Mouse (Mus musculus) left cerebral cortex, postnatal 10 days (tissue): ENCODE data around the gene Stk31. TPM values are rescaled to one million over a fixed set of nuclear protein-coding genes. Genes with fewer than 3 reads are reported as not detected.
"Not testable (repeated sequence)": the region's sequence is repeated elsewhere in the genome, so short reads cannot be mapped to it uniquely, and the experiment has no call there.

Source experiments
- DNase-seq, 2 experiments: peaks; one replicate each; pipeline ENCODE4 v3.0.0; 2021 to 2022; ENCODE audit warnings: low spot score in 2 of 2, mixed read lengths in 1 of 2; ENCODE audit errors: extremely low spot score in 1 of 2
- intact Hi-C: fragments of 180-260 bp; cut with DNase I; formaldehyde crosslinking; loops from one replicate; pipeline ENCODE4 v1.15.1; 2025
- total RNA-seq, 2 experiments: library from RNA; stranded (reverse); gene quantifications; 2 replicates each; pipeline ENCODE4 v1.2.3; 2021

Gene Stk31
- total RNA-seq = 1 to 10 TPM in 1 of 2 experiments, under 1 TPM in 1; 0.77 to 1.2 TPM

DNA sequence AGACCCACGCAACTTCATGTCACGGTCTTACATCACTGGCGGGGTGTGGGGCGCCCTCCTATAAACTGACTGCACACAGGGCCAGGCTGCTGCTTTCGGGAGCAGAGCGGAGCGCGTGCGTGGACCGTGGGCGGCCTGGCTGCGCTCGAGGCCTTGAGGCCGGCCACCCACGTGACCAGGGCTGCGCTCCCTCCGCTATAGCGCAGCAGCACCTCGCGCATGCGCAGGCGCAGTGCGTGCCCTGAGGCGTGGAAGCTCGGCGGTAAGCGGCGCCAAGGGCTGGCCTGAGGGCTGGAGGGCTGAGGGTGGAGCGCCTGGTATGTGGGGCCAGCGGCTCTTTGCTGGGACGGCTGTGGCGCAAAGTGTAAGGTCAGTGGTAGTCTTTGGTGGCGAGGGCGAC, at the start of gene Stk31:
Gene Stk31, plus strand, starts transcription at position 289 of the 400 bp plus-strand sequence.
- intact Hi-C loops = loop anchor here (5.0 kb wide), 4 partner anchors 73 to 338 kb away; no protein-coding TSS in a partner anchor
- peak in 1 of 2 experiments; percentile 65 for DNase-seq

DNA sequence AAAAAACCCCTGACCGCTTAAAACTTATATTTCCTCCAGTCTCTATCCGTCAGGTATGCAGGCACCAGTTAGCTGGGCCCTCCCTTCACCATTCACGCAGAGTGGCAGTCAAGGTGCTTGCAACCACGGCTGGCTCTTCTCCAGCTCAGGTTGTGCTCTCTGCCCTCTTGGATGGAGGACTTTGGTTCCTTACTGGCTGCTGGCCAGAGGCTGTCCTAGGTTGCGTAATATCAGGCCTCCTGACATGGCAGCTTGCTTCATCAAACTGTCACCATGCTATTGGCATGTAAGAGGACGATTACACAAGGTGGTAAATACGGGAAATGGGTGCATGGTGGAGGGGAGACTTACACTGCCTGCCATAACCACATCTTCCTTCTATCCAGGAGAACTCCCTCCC, 45.6 kb upstream of the Stk31 start:
- intact Hi-C loops = no loop called here
- peak in 1 of 2 experiments; percentile 23 for DNase-seq

DNA sequence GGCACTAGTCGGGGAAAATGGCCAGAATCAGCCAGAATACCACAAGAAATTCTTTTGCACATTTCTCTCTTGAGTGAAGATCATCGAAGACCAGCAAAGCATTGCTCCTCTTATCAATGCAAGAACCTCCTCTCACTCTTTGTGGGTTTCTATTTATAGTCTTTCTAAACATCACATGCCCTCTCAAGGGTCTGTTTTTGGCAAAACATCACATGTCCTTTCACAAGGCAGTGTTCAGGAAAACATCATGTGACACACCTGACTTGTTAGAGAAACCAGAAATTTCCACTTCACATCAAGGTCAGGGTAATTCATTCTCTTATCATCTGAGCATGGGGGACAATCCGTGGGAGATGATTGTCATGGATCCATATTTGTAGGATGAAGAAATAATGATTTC, 40.8 kb upstream of the Stk31 start:
- no peak for DNase-seq
- intact Hi-C loops = no loop called here

DNA sequence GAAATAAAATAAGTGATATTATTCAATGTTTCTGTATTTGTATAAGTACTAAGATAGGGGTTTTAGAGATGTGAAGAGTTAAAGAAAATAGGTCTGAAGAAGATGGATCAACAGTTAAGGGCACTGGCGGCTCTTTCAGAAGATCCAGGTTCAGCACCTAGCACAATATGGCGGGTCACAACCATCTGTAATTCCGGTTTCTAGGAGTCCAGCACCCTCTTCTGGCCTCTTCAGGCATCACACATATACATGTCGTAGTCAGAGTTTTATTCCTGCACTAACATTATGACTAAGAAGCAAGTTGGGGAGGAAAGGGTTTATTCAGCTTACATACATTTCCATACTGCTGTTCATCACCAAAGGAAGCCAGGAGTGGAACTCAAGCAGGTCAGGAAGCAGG, 40.2 kb upstream of the Stk31 start:
- no peak for DNase-seq
- intact Hi-C loops = no loop called here

DNA sequence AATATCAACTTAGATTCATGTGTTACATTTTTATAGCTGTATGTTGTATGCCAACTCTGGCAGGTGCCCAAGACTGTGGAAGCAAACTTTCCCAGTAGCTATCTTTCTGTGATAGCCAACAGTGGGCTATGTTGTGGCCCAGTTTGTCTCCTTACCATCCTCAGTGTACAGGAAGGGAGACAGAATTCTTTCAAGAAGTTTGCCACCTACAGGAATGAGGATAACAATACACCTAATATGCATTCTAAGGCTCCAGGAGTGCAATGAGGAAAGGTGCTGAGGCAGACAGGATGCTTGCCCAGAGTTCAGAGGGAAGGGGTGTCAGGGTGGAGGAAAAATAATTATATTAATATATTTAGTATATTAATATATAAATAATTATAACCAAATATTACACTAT, 35.0 kb upstream of the Stk31 start:
- peak in 1 of 2 experiments; percentile 16 for DNase-seq
- intact Hi-C loops = no loop called here

DNA sequence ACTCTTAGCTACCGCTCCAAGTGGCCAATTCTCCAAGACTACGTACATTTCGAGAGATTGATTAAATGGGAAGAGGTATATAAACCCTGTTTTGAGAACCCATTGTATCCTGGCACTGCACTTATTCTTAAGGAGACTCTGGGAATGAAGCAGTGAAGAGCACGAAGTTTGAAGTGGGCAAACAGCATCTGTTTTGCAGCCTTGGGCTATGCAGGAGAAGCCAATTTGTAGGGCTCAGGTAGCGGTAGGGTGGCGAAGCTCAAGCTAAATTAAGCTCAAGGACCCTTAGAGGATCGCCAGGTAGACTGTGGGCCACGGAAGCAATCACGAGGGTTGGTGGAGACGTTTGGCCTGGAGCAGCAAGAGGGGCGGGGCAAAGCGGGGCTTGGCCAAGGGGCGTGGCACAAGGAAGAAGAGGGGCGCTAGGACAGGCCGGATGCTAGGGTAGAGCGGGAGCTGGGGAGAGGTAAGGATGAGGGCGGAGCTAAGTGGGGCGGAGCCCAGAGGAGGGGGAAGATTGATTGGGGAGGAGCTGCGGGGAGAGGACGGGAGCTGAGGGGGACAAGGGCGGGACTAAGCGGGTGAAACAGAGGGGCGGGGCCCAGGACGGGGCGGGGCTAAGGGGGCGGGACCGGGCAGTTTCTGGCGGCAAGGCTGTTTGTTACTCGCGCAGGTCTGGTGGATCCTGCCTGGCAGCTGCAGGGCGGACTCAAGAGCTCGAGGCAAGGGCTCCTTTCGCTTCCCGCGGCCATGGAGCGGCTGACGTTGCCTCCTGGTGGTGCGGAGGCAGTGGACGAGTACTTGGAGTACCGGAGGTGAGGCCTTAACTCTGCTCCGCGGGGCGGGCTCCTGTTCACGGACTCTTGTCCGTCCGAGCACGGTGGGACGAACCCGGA, 28.0 kb upstream of the Stk31 start, which contains the start of gene Fam221a:
Gene Fam221a, plus strand, starts transcription at position 581 of the 896 bp plus-strand sequence.
- intact Hi-C loops = no loop called here

DNA sequence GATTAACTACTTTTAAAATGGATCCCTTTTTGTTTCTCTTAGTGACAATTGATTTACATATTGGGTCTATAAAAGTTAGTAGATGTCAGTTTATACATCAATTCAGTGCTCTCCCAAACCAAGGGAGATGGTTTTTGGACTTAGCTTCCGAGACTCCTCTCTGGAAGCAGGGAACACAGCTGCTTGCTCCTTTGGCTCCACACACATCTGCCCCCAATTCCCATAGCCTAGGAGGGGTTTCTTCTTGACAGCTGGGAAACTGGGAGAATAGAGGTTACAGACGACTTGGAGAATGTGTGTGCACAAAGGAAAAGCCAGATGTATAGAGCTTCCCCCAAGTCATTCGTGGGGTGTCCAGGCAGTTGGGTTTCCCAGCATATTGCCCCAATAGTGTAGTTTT, 27.2 kb upstream of the Stk31 start:
- no peak for DNase-seq
- intact Hi-C loops = no loop called here

More for the DNA sequence above, 28.0 kb upstream of the Stk31 start, which contains the start of gene Fam221a:
- peak; percentile 40 to 89 for DNase-seq

DNA sequence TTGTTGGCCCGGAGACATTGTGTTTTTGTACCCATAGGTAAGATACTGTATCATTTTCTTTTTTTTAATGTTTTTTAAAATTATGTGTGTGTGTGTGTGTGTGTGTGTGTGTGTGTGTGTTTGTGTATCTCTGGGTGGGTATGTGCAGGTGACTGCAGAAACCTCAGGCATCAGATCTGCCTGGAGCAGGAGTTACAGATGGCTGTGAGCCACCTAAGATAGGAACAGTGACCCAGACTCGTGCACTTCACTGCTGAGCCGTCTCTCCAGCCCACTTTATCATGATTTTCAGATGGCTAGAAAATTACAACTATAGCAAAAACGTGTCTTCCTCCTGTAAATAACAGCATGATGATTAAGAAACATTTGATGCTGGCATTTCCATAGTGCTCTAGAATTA, 22.7 kb upstream of the Stk31 start:
- no peak for DNase-seq
- intact Hi-C loops = no loop called here

DNA sequence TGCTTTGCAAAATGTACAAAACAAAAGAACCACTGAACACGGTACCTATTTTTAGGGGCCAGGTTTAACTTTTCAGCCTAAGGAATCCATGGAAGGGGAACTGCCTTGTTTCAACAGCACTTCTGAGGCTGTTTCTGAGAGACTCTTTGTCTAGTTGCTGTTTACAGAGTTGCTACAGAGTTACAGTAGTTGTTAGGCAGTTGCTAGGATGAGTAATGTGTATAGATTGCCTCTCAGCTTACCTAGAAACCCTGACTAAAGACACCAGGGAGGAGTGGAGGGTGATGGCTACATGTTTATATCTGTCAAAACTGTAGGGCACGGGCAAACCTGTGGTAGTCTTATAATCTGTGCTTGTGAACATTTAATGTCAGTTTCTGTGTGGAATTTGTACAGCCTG, 21.5 kb upstream of the Stk31 start:
- intact Hi-C loops = no loop called here
- DNase-seq = no peak

DNA sequence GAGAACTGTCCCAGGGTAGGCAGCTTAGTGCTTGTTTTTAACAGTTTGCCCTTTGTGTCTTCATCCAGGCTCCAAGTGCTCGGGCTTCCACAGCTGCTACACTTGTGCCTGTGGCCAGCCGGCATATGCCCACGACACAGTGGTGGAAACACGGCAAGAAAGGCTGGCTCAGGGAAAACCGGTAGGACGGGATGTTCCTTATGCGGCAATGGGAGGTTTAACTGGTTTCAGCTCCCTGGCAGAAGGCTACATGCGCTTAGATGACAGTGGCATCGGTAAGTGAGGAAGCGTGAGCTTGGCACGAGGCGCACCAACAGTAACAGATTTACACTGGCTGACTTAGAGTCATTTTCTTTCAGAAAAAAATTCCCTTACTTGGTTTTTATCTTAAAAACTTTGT, 17.1 kb upstream of the Stk31 start:
- intact Hi-C loops = no loop called here
- no peak for DNase-seq

DNA sequence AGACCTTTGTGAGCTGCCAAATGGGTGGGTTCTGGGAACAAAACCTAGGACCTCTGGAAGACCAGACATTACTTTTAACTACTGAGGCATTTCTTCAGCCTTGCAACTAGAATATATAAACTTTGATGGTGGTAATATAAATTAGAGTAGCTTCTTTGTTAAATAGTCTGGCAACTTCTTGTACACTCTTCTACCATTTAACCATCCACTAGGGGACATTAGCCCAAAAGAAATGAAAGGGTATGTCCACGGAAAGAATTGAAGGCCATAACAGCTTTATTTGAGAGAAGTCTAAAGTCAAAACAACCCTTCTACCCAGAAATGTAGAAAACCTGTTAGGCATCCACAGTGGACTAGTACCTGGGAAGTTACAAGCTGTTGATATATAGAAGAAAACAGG, 1.1 kb upstream of the Stk31 start:
- intact Hi-C loops = no loop called here
- no peak for DNase-seq

DNA sequence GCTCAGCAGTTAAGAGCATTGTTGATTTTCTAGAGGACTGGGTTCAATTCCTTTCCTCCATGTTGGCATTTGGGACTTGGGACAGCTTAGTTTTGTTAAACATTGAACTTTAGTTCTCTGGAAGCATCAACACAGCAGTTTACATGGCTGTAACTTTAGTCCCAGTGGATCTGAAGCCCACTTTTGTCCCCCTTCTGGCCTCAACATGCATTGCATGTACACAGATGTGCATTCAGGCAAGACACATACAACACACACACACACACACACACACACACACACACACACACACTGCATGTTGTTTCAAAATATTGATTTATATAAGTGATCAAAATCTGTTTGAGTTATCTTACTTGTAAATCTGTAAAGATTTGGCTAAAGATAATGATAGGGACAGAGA, 2.1 kb downstream of the Stk31 start:
- intact Hi-C loops = loop anchor here (5.0 kb wide), 4 partner anchors 75 to 340 kb away; no protein-coding TSS in a partner anchor
- peak in 1 of 2 experiments; percentile 26 for DNase-seq

DNA sequence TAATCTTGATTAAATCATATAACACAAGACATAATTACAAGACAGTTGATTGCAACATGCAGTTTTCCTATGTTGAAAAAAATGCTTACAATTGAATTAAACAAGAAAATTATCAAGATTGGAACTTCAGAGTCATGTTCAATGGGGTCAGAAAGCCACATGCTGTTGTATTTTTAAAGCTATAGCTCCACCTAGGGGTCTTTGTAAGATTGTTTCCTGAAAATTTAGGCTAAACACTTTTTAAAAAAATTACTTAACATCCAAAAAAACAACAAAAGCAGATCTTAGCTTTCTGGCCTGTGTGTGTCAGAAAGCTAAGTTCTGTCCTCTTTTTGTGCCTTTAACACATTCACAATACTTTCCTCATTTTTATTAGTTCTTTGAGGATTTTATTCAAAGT, 3.0 kb downstream of the Stk31 start:
- intact Hi-C loops = loop anchor here (5.0 kb wide), 4 partner anchors 76 to 341 kb away; no protein-coding TSS in a partner anchor
- no peak for DNase-seq

DNA sequence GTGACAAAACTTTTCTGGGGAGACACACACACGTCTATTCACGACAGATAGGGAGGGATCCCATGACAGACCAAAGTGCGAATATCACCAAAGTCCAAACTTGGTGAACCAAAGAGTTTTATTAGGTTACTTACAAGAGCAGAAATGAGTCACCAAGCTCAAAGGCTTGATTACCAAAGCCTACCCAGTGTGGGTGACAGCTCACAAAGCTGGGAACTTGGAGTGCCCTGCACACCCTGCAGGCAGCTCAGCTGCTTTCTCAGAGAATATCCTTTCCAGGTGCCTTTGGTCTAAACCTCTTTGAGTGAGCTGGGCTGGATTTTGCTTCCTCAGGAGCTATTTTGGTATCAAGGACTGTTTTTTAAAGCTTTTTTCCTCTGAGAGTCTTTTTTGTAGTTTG, 15.4 kb downstream of the Stk31 start:
- DNase-seq = no peak
- intact Hi-C loops = no loop called here

DNA sequence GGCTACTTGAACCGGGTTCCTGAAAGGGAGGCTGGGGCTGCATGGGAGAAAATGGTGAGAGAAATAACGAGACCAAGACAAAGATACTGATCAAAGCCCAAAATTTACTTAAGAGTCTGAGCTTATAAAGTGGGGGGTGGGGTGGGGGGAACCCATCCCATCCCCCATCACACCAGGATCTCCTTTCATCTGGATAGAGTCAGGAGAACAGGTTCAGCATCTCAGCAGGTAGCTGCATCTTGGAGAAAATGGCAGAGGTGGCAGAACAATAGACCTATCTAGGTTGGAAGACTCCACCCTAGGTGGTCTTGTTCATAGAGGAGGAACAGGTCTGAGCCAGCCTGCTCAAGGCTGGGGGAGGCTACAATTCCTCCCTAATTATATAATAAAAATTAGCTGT, 17.6 kb downstream of the Stk31 start:
- intact Hi-C loops = not testable (repeated sequence)

DNA sequence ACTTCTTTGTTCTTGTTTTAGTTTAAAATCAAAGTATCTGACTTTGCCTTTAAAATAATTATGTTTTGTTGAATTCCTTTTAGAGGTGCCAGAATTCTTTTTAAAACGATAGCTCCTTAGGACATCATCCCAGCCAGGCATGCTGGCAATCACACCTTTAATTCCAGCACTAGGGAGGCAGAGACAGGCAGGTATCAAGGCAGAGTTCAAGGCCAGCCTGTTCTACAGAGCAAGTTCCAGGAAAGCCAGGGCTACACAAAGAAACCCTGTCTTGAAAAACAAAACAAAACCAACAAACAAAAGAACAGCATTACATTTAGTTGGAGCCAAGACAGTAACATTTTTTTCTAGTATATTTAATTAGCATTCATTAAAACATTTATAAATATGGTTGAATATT, 20.6 kb downstream of the Stk31 start:
- intact Hi-C loops = no loop called here
- no peak for DNase-seq

More for the DNA sequence above, 17.6 kb downstream of the Stk31 start:
- DNase-seq = not testable (repeated sequence)

DNA sequence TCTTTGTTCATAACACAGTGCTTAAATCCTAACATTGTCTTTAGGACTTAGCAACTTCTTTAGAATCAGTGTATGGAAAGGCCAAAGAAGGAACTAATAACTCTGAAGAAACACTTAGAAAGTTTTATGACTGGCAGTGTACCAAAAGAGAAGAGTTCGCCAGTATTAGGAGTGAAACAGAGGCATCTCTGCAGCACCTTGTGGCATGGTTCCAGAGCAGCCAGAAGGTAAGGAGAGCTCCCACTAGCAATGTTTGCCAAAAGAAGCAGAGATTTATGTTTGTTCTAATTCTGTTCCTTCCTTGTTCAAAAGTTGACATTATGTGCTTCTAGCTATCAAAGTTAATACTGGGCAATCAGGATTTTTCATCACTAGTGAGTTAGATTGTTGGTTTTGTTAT, 41.9 kb downstream of the Stk31 start:
- intact Hi-C loops = no loop called here
- no peak for DNase-seq

DNA sequence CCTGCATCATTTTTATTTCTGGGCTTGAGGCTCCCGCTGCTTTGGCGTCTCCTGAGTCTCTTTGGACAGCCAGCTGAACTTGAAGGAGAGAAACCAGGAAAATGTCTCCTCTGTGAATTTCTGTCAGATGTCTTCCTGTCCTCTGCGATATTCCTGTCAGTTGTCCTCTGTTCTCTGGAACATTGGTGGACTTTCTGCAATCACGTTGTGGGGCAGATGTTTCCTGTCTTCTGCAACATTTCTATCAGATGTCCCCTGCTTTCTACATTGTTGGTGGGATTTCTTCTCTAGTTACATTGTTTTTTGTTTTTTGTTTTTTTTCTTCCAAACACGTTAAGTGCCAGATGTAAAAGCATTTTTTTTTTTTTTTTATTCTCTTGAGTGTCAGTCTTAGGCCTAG, 62.7 kb downstream of the Stk31 start:
- DNase-seq = no peak
- intact Hi-C loops = no loop called here

DNA sequence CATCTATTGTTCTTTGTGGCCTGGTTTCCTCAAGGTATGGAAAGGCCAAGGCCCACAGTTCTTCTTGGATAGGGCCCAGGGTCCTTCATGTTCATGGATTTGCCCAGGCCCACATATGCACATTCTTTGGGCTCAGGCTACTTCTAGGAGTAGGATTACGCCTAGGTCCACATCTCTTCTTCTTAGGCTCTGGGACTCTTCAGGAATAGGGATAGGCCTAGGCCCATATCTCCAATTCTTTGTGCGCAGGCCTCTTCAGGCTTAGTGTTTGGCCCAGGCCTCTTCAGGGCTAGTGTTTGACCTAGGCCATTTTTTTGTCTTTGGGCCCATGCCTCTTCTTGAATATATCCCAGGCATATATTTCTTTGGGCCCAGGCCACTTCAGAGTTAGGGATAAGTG, 87.8 kb downstream of the Stk31 start:
- intact Hi-C loops = no loop called here

DNA sequence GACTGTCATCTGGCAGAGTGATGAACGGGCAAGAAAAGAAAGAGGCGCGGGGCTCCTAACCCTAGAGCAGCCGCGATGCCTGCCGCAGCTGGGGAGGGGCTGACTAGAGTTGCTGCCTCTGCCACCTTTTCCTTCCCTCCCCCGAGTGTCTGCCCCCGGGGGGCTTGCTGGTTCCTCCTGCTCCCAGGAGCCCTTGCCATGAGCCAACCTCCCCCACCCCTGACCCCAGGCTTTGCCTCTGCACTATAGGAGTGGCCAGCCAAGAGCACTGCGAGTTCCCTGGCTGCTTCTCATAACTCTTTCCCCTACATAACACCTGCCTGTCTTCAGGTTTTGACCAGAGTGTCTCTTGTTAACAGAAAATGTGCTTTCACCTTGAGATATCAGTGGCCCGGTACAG, 96.1 kb downstream of the Stk31 start:
- no peak for DNase-seq
- intact Hi-C loops = no loop called here

More for the DNA sequence above, 87.8 kb downstream of the Stk31 start:
- DNase-seq = no peak
